9 mouse cellular contexts compared by ENCODE assay signal in genomic region chr17:42613043-42613737, GRCm38 (mm10). TPM values are rescaled to one million over a fixed set of nuclear protein-coding genes. Genes with fewer than 3 reads are reported as not detected.
A peak's percentile ranks its signal among the peaks of the same experiment; 100 is the strongest.
DNase-seq lines count a peak whose midpoint lies in the region; ATAC-seq and TF ChIP-seq lines count a peak whose summit lies in the region.
"Had no signal": no experiment of that assay in that cellular context is flagged by ENCODE, and none has a peak within 500 bp of the region (broad histone marks: within the 10 kb centered on the region; RNA-seq: fewer than 3 reads in every experiment).

No protein-coding gene starts in this region.

- 37% methylated on average over 6 of the region's 6 CpGs for WGBS in forebrain, embryonic 16.5 days
- 33% methylated on average over 6 of the region's 6 CpGs for WGBS in liver, postnatal 0 days (ENCODE audit: insufficient replicate concordance)

- no peaks in the 10 kb centered on the region for H3K36me3 ChIP-seq in forebrain, embryonic 16.5 days (ENCODE audit: control insufficient read depth, insufficient read depth)
- H3K36me3 ChIP-seq in liver, postnatal 0 days (replicated peaks; ENCODE audit: insufficient read depth, low read length) = no peaks in the 10 kb centered on the region

- H3K27me3 ChIP-seq in forebrain, embryonic 16.5 days (replicated peaks; ENCODE audit: control insufficient read depth, insufficient read depth, low read length) = no peaks in the 10 kb centered on the region
- H3K27me3 ChIP-seq in liver, postnatal 0 days (ENCODE audit: insufficient read depth, low read length) = no peaks in the 10 kb centered on the region

- H3K27ac ChIP-seq in forebrain, embryonic 16.5 days (ENCODE audit: low read length) = no peak overlapping the region
- H3K27ac ChIP-seq in liver, postnatal 0 days (ENCODE audit: low read depth) = no peak overlapping the region

- H3K4me3 ChIP-seq in forebrain, embryonic 16.5 days (replicated peaks; ENCODE audit: low read length) = no peak overlapping the region
- H3K4me3 ChIP-seq in liver, postnatal 0 days (ENCODE audit: low read depth, low read length) = no peak overlapping the region

- peak; percentile 69 for TF ChIP-seq CTCF in liver, postnatal 0 days (IDR thresholded peaks at IDR 0.05; ENCODE audit: low read depth)

- no peak for TF ChIP-seq EP300 in liver, postnatal 0 days (IDR thresholded peaks at IDR 0.05; ENCODE audit: low read depth)

- H3K9ac ChIP-seq in forebrain, embryonic 16.5 days (replicated peaks; ENCODE audit: low read depth, low read length) = no peak overlapping the region
- H3K9ac ChIP-seq in liver, postnatal 0 days (replicated peaks) = no peak overlapping the region

- no peaks in the 10 kb centered on the region for H3K9me3 ChIP-seq in forebrain, embryonic 16.5 days (ENCODE audit: control insufficient read depth, low read length)
- no peaks in the 10 kb centered on the region for H3K9me3 ChIP-seq in liver, postnatal 0 days (ENCODE audit: low read length)

- peak; percentile 77 for ATAC-seq in forebrain, embryonic 16.5 days
- ATAC-seq in liver, postnatal 0 days = no peak

- DNase-seq in urinary bladder, postnatal 14 days (ENCODE audit: low spot score) = peak; percentile 18
- no peak for DNase-seq in urinary bladder, adult 2 months (ENCODE audit: low spot score)
- DNase-seq in c-Kit-positive CD71-negative TER-119-negative erythroid progenitor cells, embryonic 14.5 days (ENCODE audit: low read depth) = peak; percentile 58
- DNase-seq in kidney, postnatal 10 days = peak; percentile 57
- no peak for DNase-seq in liver, postnatal 0 days
- peak; percentile 64 for DNase-seq in right cerebral cortex, adult 18-20 months
- no peak for DNase-seq in T-cell, adult 2 months (ENCODE audit: low spot score)

- H3K4me2 ChIP-seq in forebrain, embryonic 16.5 days (ENCODE audit: low read length) = no peak overlapping the region
- H3K4me2 ChIP-seq in liver, postnatal 0 days (ENCODE audit: low read depth, low read length) = no peak overlapping the region

- H3K4me1 ChIP-seq in forebrain, embryonic 16.5 days (replicated peaks; ENCODE audit: control insufficient read depth, insufficient read depth, low read length) = no peaks in the 10 kb centered on the region; the same call in 1 of the 2 replicates
- no peaks in the 10 kb centered on the region for H3K4me1 ChIP-seq in liver, postnatal 0 days (ENCODE audit: insufficient read depth)

RNA-seq across cellular contexts. Expression of gene Opn5, which starts 2.0 kb away (rescaled TPM):
- polyA plus RNA-seq in urinary bladder, adult 2 months (2012; rRNA removed) = 0.04 TPM in 1 of 2 replicates, not detected in the other
- polyA plus RNA-seq in forebrain, embryonic 16.5 days (2015; fragmentation: Nextera tagmentation; extraction: Ambion mirVana) = 0.12 and 0.18 TPM in 2 replicates
- not detected in 2 replicates for polyA plus RNA-seq in liver, postnatal 0 days (2015; fragmentation: Nextera tagmentation; extraction: Ambion mirVana)
- polyA plus RNA-seq: stomach, embryonic 14.5 days had no signal

Comparison
In these comparisons a context has a peak if more than half of its experiments do, and no peak if none do; other contexts are left out.
1. DNase-seq: peak in urinary bladder, postnatal 14 days (single experiment), c-Kit-positive CD71-negative TER-119-negative erythroid progenitor cells, embryonic 14.5 days (single experiment), kidney, postnatal 10 days (single experiment) and right cerebral cortex, adult 18-20 months (single experiment); none in urinary bladder, adult 2 months (single experiment), liver, postnatal 0 days (single experiment) and T-cell, adult 2 months (single experiment).